Mouse (Mus musculus): ENCODE data around the gene Chrm3. TPM values are rescaled to one million over a fixed set of nuclear protein-coding genes. Genes with fewer than 3 reads are reported as not detected.

Chrm3 gene
- polyA plus RNA-seq, 1 experiment from 2014 or later = 6.9 TPM

- no peaks in the 10 kb centered on the region for H3K9me3 ChIP-seq (ENCODE audit: control insufficient read depth, low read depth, low read length)
- no peak overlapping the region for H3K9ac ChIP-seq (replicated peaks; ENCODE audit: low read depth, low read length)
- no peak overlapping the region for H3K4me3 ChIP-seq (ENCODE audit: low read depth, low read length)
- WGBS = 74% methylated on average over 2 of the region's 2 CpGs
- H3K4me1 ChIP-seq (ENCODE audit: control insufficient read depth, insufficient read depth, low read length) = no peaks in the 10 kb centered on the region
- H3K4me2 ChIP-seq (replicated peaks; ENCODE audit: low read depth, low read length) = no peak overlapping the region
- H3K36me3 ChIP-seq (ENCODE audit: control insufficient read depth, insufficient read depth, low read length) = no peaks in the 10 kb centered on the region
- no peaks in the 10 kb centered on the region for H3K27me3 ChIP-seq (ENCODE audit: control insufficient read depth, insufficient read depth, low read length)
- H3K27ac ChIP-seq (ENCODE audit: low read length) = no peak overlapping the region
- no peak for ATAC-seq (ENCODE audit: insufficient number of reproducible peaks, insufficient read depth, low FRiP score, low read depth)
Observed at GRCm38 (mm10) chr13:9983293-9983692, 377.4 kb downstream of the Chrm3 start.

- H3K27me3 ChIP-seq (ENCODE audit: control insufficient read depth, insufficient read depth, low read length) = no peaks in the 10 kb centered on the region
- WGBS = 81% methylated on average over 1 of the region's 1 CpGs
- no peak overlapping the region for H3K9ac ChIP-seq (replicated peaks; ENCODE audit: low read depth, low read length)
- H3K36me3 ChIP-seq (ENCODE audit: control insufficient read depth, insufficient read depth, low read length) = no peaks in the 10 kb centered on the region
- no peak overlapping the region for H3K4me3 ChIP-seq (ENCODE audit: low read depth, low read length)
- no peak for ATAC-seq (ENCODE audit: insufficient number of reproducible peaks, insufficient read depth, low FRiP score, low read depth)
- H3K4me2 ChIP-seq (replicated peaks; ENCODE audit: low read depth, low read length) = no peak overlapping the region
- no peaks in the 10 kb centered on the region for H3K9me3 ChIP-seq (ENCODE audit: control insufficient read depth, low read depth, low read length)
- no peak overlapping the region for H3K27ac ChIP-seq (ENCODE audit: low read length)
- no peaks in the 10 kb centered on the region for H3K4me1 ChIP-seq (ENCODE audit: control insufficient read depth, insufficient read depth, low read length)
Observed at GRCm38 (mm10) chr13:9977699-9978098, 382.9 kb downstream of the Chrm3 start.

GRCm38 (mm10) chr13:9973742-9974321, 386.8 kb downstream of the Chrm3 start:
- no peak overlapping the region for H3K4me3 ChIP-seq (ENCODE audit: low read depth, low read length)
- no peaks in the 10 kb centered on the region for H3K4me1 ChIP-seq (ENCODE audit: control insufficient read depth, insufficient read depth, low read length)
- 69% methylated on average over 2 of the region's 2 CpGs for WGBS
- H3K4me2 ChIP-seq (replicated peaks; ENCODE audit: low read depth, low read length) = no peak overlapping the region
- no peak overlapping the region for H3K9ac ChIP-seq (replicated peaks; ENCODE audit: low read depth, low read length)
- no peak overlapping the region for H3K27ac ChIP-seq (ENCODE audit: low read length)
- no peaks in the 10 kb centered on the region for H3K27me3 ChIP-seq (ENCODE audit: control insufficient read depth, insufficient read depth, low read length)
- H3K36me3 ChIP-seq (ENCODE audit: control insufficient read depth, insufficient read depth, low read length) = no peaks in the 10 kb centered on the region
- no peak for ATAC-seq (ENCODE audit: insufficient number of reproducible peaks, insufficient read depth, low FRiP score, low read depth)
- no peaks in the 10 kb centered on the region for H3K9me3 ChIP-seq (ENCODE audit: control insufficient read depth, low read depth, low read length)

- H3K9ac ChIP-seq (replicated peaks; ENCODE audit: low read depth, low read length) = no peak overlapping the region
- no peaks in the 10 kb centered on the region for H3K9me3 ChIP-seq (ENCODE audit: control insufficient read depth, low read depth, low read length)
- H3K4me2 ChIP-seq (replicated peaks; ENCODE audit: low read depth, low read length) = no peak overlapping the region
- H3K4me3 ChIP-seq (ENCODE audit: low read depth, low read length) = no peak overlapping the region
- no peaks in the 10 kb centered on the region for H3K4me1 ChIP-seq (ENCODE audit: control insufficient read depth, insufficient read depth, low read length)
- H3K36me3 ChIP-seq (ENCODE audit: control insufficient read depth, insufficient read depth, low read length) = no peaks in the 10 kb centered on the region
- no peaks in the 10 kb centered on the region for H3K27me3 ChIP-seq (ENCODE audit: control insufficient read depth, insufficient read depth, low read length)
- H3K27ac ChIP-seq (ENCODE audit: low read length) = no peak overlapping the region
- ATAC-seq (ENCODE audit: insufficient number of reproducible peaks, insufficient read depth, low FRiP score, low read depth) = no peak
- 50% methylated on average over 4 of the region's 4 CpGs for WGBS
Observed at GRCm38 (mm10) chr13:9971845-9972244, 388.8 kb downstream of the Chrm3 start.

- H3K9me3 ChIP-seq (ENCODE audit: control insufficient read depth, low read depth, low read length) = no peaks in the 10 kb centered on the region
- H3K4me2 ChIP-seq (replicated peaks; ENCODE audit: low read depth, low read length) = no peak overlapping the region
- no peak for ATAC-seq (ENCODE audit: insufficient number of reproducible peaks, insufficient read depth, low FRiP score, low read depth)
- no peaks in the 10 kb centered on the region for H3K36me3 ChIP-seq (ENCODE audit: control insufficient read depth, insufficient read depth, low read length)
- no peak overlapping the region for H3K27ac ChIP-seq (ENCODE audit: low read length)
- H3K9ac ChIP-seq (replicated peaks; ENCODE audit: low read depth, low read length) = no peak overlapping the region
- no peaks in the 10 kb centered on the region for H3K27me3 ChIP-seq (ENCODE audit: control insufficient read depth, insufficient read depth, low read length)
- H3K4me1 ChIP-seq (ENCODE audit: control insufficient read depth, insufficient read depth, low read length) = no peaks in the 10 kb centered on the region
- no peak overlapping the region for H3K4me3 ChIP-seq (ENCODE audit: low read depth, low read length)
Observed at GRCm38 (mm10) chr13:9952619-9953018, 408.0 kb downstream of the Chrm3 start.

- H3K27me3 ChIP-seq (ENCODE audit: control insufficient read depth, insufficient read depth, low read length) = no peaks in the 10 kb centered on the region
- 85% methylated on average over 1 of the region's 1 CpGs for WGBS
- no peak overlapping the region for H3K4me3 ChIP-seq (ENCODE audit: low read depth, low read length)
- no peak for ATAC-seq (ENCODE audit: insufficient number of reproducible peaks, insufficient read depth, low FRiP score, low read depth)
- no peaks in the 10 kb centered on the region for H3K36me3 ChIP-seq (ENCODE audit: control insufficient read depth, insufficient read depth, low read length)
- H3K4me2 ChIP-seq (replicated peaks; ENCODE audit: low read depth, low read length) = no peak overlapping the region
- no peaks in the 10 kb centered on the region for H3K4me1 ChIP-seq (ENCODE audit: control insufficient read depth, insufficient read depth, low read length)
- no peak overlapping the region for H3K9ac ChIP-seq (replicated peaks; ENCODE audit: low read depth, low read length)
- no peak overlapping the region for H3K27ac ChIP-seq (ENCODE audit: low read length)
- H3K9me3 ChIP-seq (ENCODE audit: control insufficient read depth, low read depth, low read length) = no peaks in the 10 kb centered on the region
Observed at GRCm38 (mm10) chr13:9951376-9951775, 409.3 kb downstream of the Chrm3 start.

GRCm38 (mm10) chr13:9949091-9949490, 411.6 kb downstream of the Chrm3 start:
- Histone ChIP-seq H3K4me2 (replicated peaks; ENCODE audit: low read depth, low read length) (no peak overlapping the region), H3K27me3 (ENCODE audit: control insufficient read depth, insufficient read depth, low read length) (no peaks in the 10 kb centered on the region), H3K4me1 (ENCODE audit: control insufficient read depth, insufficient read depth, low read length) (no peaks in the 10 kb centered on the region), H3K27ac (ENCODE audit: low read length) (no peak overlapping the region), H3K9me3 (ENCODE audit: control insufficient read depth, low read depth, low read length) (no peaks in the 10 kb centered on the region), H3K9ac (replicated peaks; ENCODE audit: low read depth, low read length) (no peak overlapping the region), H3K36me3 (ENCODE audit: control insufficient read depth, insufficient read depth, low read length) (no peaks in the 10 kb centered on the region), H3K4me3 (ENCODE audit: low read depth, low read length) (no peak overlapping the region)
- no peak for ATAC-seq (ENCODE audit: insufficient number of reproducible peaks, insufficient read depth, low FRiP score, low read depth)
- WGBS = 87% methylated on average over 4 of the region's 4 CpGs

- WGBS = 83% methylated on average over 1 of the region's 1 CpGs
- no peaks in the 10 kb centered on the region for H3K4me1 ChIP-seq (ENCODE audit: control insufficient read depth, insufficient read depth, low read length)
- no peak for ATAC-seq (ENCODE audit: insufficient number of reproducible peaks, insufficient read depth, low FRiP score, low read depth)
- no peak overlapping the region for H3K9ac ChIP-seq (replicated peaks; ENCODE audit: low read depth, low read length)
- H3K27me3 ChIP-seq (ENCODE audit: control insufficient read depth, insufficient read depth, low read length) = no peaks in the 10 kb centered on the region
- no peak overlapping the region for H3K4me2 ChIP-seq (replicated peaks; ENCODE audit: low read depth, low read length)
- no peaks in the 10 kb centered on the region for H3K36me3 ChIP-seq (ENCODE audit: control insufficient read depth, insufficient read depth, low read length)
- no peak overlapping the region for H3K27ac ChIP-seq (ENCODE audit: low read length)
- no peak overlapping the region for H3K4me3 ChIP-seq (ENCODE audit: low read depth, low read length)
- H3K9me3 ChIP-seq (ENCODE audit: control insufficient read depth, low read depth, low read length) = no peaks in the 10 kb centered on the region
Observed at GRCm38 (mm10) chr13:9940186-9940585, 420.5 kb downstream of the Chrm3 start.

- ATAC-seq (ENCODE audit: insufficient number of reproducible peaks, insufficient read depth, low FRiP score, low read depth) = no peak
- no peaks in the 10 kb centered on the region for H3K36me3 ChIP-seq (ENCODE audit: control insufficient read depth, insufficient read depth, low read length)
- no peaks in the 10 kb centered on the region for H3K9me3 ChIP-seq (ENCODE audit: control insufficient read depth, low read depth, low read length)
- no peak overlapping the region for H3K4me2 ChIP-seq (replicated peaks; ENCODE audit: low read depth, low read length)
- no peak overlapping the region for H3K9ac ChIP-seq (replicated peaks; ENCODE audit: low read depth, low read length)
- 65% methylated on average over 3 of the region's 3 CpGs for WGBS
- H3K27ac ChIP-seq (ENCODE audit: low read length) = no peak overlapping the region
- no peaks in the 10 kb centered on the region for H3K27me3 ChIP-seq (ENCODE audit: control insufficient read depth, insufficient read depth, low read length)
- no peaks in the 10 kb centered on the region for H3K4me1 ChIP-seq (ENCODE audit: control insufficient read depth, insufficient read depth, low read length)
- no peak overlapping the region for H3K4me3 ChIP-seq (ENCODE audit: low read depth, low read length)
Observed at GRCm38 (mm10) chr13:9938798-9939485, 421.7 kb downstream of the Chrm3 start.
